Mouse (Mus musculus): Measurements from ENCODE around the gene Ceacam11. TPM values are rescaled to one million over a fixed set of nuclear protein-coding genes. Genes with fewer than 3 reads are reported as not detected.
"Not testable (repeated sequence)": the region's sequence is repeated elsewhere in the genome, so short reads cannot be mapped to it uniquely, and the experiment has no call there.

Ceacam11 gene
- total RNA-seq (2021) = not detected
- long read RNA-seq, experiment 1 = 0 reads
- long read RNA-seq, experiment 2 = 0 reads

GRCm38 (mm10) chr7:17971824-17972223 is at the start of gene Ceacam11:
Ceacam11 (plus strand) TSS chr7:17972124.
- no peak for DNase-seq
- intact Hi-C loops (cut with DNase I) = no loop called here

- intact Hi-C loops (cut with DNase I); DNase-seq: not testable (repeated sequence)
These were observed 29.2 kb downstream of the Ceacam11 start for GRCm38 (mm10) chr7:18001131-18001530.

- DNase-seq = no peak
- intact Hi-C loops (cut with DNase I) = no loop called here
These were observed 37.7 kb downstream of the Ceacam11 start, which contains the start of gene Ceacam13 for GRCm38 (mm10) chr7:18009589-18009988. Ceacam13 (plus strand) TSS chr7:18009889.

Small RNAs within 50 kb of the gene (microRNA-seq; reads per million reads assigned to microRNA genes)
- 0 reads per million in 2 experiments for gene Gm22414

Other genes starting within 250 kb of the Ceacam11 start
- gene Ceacam14, start 159.5 kb upstream of the Ceacam11 start, total RNA-seq (2021) = not detected
- gene Gm5155, start 100.4 kb upstream of the Ceacam11 start, total RNA-seq (2021) = not detected
- not detected for gene Ceacam13, start 37.8 kb downstream of the Ceacam11 start, total RNA-seq (2021)
- not detected for gene Ceacam12, start 93.8 kb downstream of the Ceacam11 start, total RNA-seq (2021)
- gene Igfl3, start 204.4 kb downstream of the Ceacam11 start, total RNA-seq (2021) = not detected

Measured in gastrocnemius, postnatal 36 days (tissue).